Mouse (Mus musculus): ENCODE data around the gene Olfr1420. TPM values are rescaled to one million over a fixed set of nuclear protein-coding genes. Genes with fewer than 3 reads are reported as not detected.
"Not testable (repeated sequence)": the region's sequence is repeated elsewhere in the genome, so short reads cannot be mapped to it uniquely, and the experiment has no call there.

Olfr1420 gene
- polyA plus RNA-seq, 1 experiment from 2014 or later, result 0.07 TPM

GRCm38 (mm10) chr19:11946460-11946859 is 60.1 kb downstream of the Olfr1420 start:
- not testable (repeated sequence) for H3K4me2 ChIP-seq (replicated peaks); ATAC-seq (ENCODE audit: low FRiP score); H3K27me3 ChIP-seq (ENCODE audit: control insufficient read depth, insufficient read depth, low read length)

More at GRCm38 (mm10) chr19:11946460-11946859, 60.1 kb downstream of the Olfr1420 start:
- WGBS, result 95% methylated on average over 9 of the region's 9 CpGs
- DNase-seq (ENCODE audit: low spot score); H3K9me3 ChIP-seq (ENCODE audit: control insufficient read depth, low read length); H3K9ac ChIP-seq; H3K27ac ChIP-seq; H3K4me1 ChIP-seq (replicated peaks; ENCODE audit: control insufficient read depth, insufficient read depth, low read length); H3K4me3 ChIP-seq (replicated peaks; ENCODE audit: low read length): not testable (repeated sequence)
- peaks cover 40% of the 10 kb centered on the region for H3K36me3 ChIP-seq (replicated peaks; ENCODE audit: control insufficient read depth, insufficient read depth)

Small RNA genes lying within 50 kb of the gene (microRNA-seq; reads per million reads assigned to microRNA genes)
- 6.8 reads per million, percentile 26 among the genes with 10 or more reads in this experiment for gene Mir6994

Other genes starting within 250 kb of the Olfr1420 start
- not detected in 2 replicates for gene Ms4a3, start 245.7 kb upstream of the Olfr1420 start, polyA plus RNA-seq (2014; fragmentation: Nextera tagmentation; extraction: Ambion mirVana)
- not detected in 2 replicates for gene Oosp2, start 226.0 kb upstream of the Olfr1420 start, polyA plus RNA-seq (2014; fragmentation: Nextera tagmentation; extraction: Ambion mirVana)
- not detected in 2 replicates for gene Oosp1, start 195.4 kb upstream of the Olfr1420 start, polyA plus RNA-seq (2014; fragmentation: Nextera tagmentation; extraction: Ambion mirVana)
- not detected in 2 replicates for gene Oosp3, start 189.5 kb upstream of the Olfr1420 start, polyA plus RNA-seq (2014; fragmentation: Nextera tagmentation; extraction: Ambion mirVana)
- not detected in 2 replicates for gene Gif, start 139.0 kb upstream of the Olfr1420 start, polyA plus RNA-seq (2014; fragmentation: Nextera tagmentation; extraction: Ambion mirVana)
- gene Mrpl16, start 116.2 kb upstream of the Olfr1420 start, polyA plus RNA-seq (2014; fragmentation: Nextera tagmentation; extraction: Ambion mirVana), result 50.8 and 53.1 TPM in 2 replicates
- gene Stx3, start 67.2 kb upstream of the Olfr1420 start, polyA plus RNA-seq (2014; fragmentation: Nextera tagmentation; extraction: Ambion mirVana), result 20.3 and 20.6 TPM in 2 replicates
- gene Olfr1417, start 47.3 kb upstream of the Olfr1420 start, polyA plus RNA-seq (2014; fragmentation: Nextera tagmentation; extraction: Ambion mirVana), result 0.08 TPM in 1 of 2 replicates, not detected in the other
- not detected in 2 replicates for gene Olfr1418, start 25.5 kb upstream of the Olfr1420 start, polyA plus RNA-seq (2014; fragmentation: Nextera tagmentation; extraction: Ambion mirVana)
- not detected in 2 replicates for gene Olfr1419, start 11.5 kb upstream of the Olfr1420 start, polyA plus RNA-seq (2014; fragmentation: Nextera tagmentation; extraction: Ambion mirVana)
- gene Patl1, start 25.8 kb downstream of the Olfr1420 start, polyA plus RNA-seq (2014; fragmentation: Nextera tagmentation; extraction: Ambion mirVana), result 19.3 and 20.0 TPM in 2 replicates
- gene Osbp, start 79.4 kb downstream of the Olfr1420 start, polyA plus RNA-seq (2014; fragmentation: Nextera tagmentation; extraction: Ambion mirVana), result 6.6 and 6.9 TPM in 2 replicates
- gene Olfr1423, start 154.8 kb downstream of the Olfr1420 start, polyA plus RNA-seq (2014; fragmentation: Nextera tagmentation; extraction: Ambion mirVana), result not detected in 2 replicates
- gene Olfr1424, start 176.1 kb downstream of the Olfr1420 start, polyA plus RNA-seq (2014; fragmentation: Nextera tagmentation; extraction: Ambion mirVana), result not detected in 2 replicates
- not detected in 2 replicates for gene Olfr1425, start 191.2 kb downstream of the Olfr1420 start, polyA plus RNA-seq (2014; fragmentation: Nextera tagmentation; extraction: Ambion mirVana)
- gene Olfr1426, start 205.4 kb downstream of the Olfr1420 start, polyA plus RNA-seq (2014; fragmentation: Nextera tagmentation; extraction: Ambion mirVana), result not detected in 2 replicates
- not detected in 2 replicates for gene Olfr1427, start 216.8 kb downstream of the Olfr1420 start, polyA plus RNA-seq (2014; fragmentation: Nextera tagmentation; extraction: Ambion mirVana)
- gene Olfr1428, start 229.3 kb downstream of the Olfr1420 start, polyA plus RNA-seq (2014; fragmentation: Nextera tagmentation; extraction: Ambion mirVana), result not detected in 2 replicates
- gene Olfr76, start 236.6 kb downstream of the Olfr1420 start, polyA plus RNA-seq (2014; fragmentation: Nextera tagmentation; extraction: Ambion mirVana), result not detected in 2 replicates

Measured in hindbrain, embryonic 14.5 days (tissue).